Mouse (Mus musculus) hindbrain, embryonic 11.5 days (tissue): ENCODE results near the gene Zfx. TPM values are rescaled to one million over a fixed set of nuclear protein-coding genes. Genes with fewer than 3 reads are reported as not detected.

Experiments
- ATAC-seq: fragments of 200-750 bp; cut with Nextera tagmentation; 2 replicates; pipeline ENCODE4 v1.8.0; 2017; ENCODE audit warnings: mild to moderate bottlenecking, moderate TSS enrichment, moderate library complexity; ENCODE audit not compliant: low FRiP score
- DNase-seq: peaks from one replicate; pipeline ENCODE4 v3.0.0-alpha.2; 2015; ENCODE audit warnings: low spot score
- H3K27ac ChIP-seq: fragments of 300-500 bp; sonication (generic); 2 replicates; pipeline ENCODE4 v1.5.1; 2014; ENCODE audit warnings: mild to moderate bottlenecking, low read depth, low read length
- H3K27me3 ChIP-seq: fragments of 300-500 bp; sonication (generic); 2 replicates; pipeline ENCODE4 v1.6.1; 2014; ENCODE audit warnings: mild to moderate bottlenecking, low read length, moderate library complexity, mixed read lengths; ENCODE audit not compliant: control insufficient read depth, insufficient read depth
- H3K36me3 ChIP-seq: fragments of 300-500 bp; sonication (generic); 2 replicates; pipeline ENCODE4 v1.6.1; 2014; ENCODE audit warnings: mild to moderate bottlenecking, low read length, moderate library complexity, mixed read lengths; ENCODE audit not compliant: control insufficient read depth, insufficient read depth
- H3K4me1 ChIP-seq: fragments of 300-500 bp; sonication (generic); replicated peaks from 2 replicates; pipeline ENCODE4 v1.6.1; 2014; ENCODE audit warnings: low read length, mixed read lengths; ENCODE audit not compliant: control insufficient read depth, insufficient read depth
- H3K4me2 ChIP-seq: fragments of 300-500 bp; sonication (generic); replicated peaks from 2 replicates; pipeline ENCODE4 v1.6.1; 2014; ENCODE audit warnings: mild to moderate bottlenecking, low read depth, low read length
- H3K4me3 ChIP-seq: fragments of 300-500 bp; sonication (generic); 2 replicates; pipeline ENCODE4 v1.5.1; 2014; ENCODE audit warnings: low read depth, low read length
- H3K9ac ChIP-seq: fragments of 300-500 bp; sonication (generic); 2 replicates; pipeline ENCODE4 v1.6.1; 2014; ENCODE audit warnings: low read depth, low read length
- H3K9me3 ChIP-seq: fragments of 300-500 bp; sonication (generic); 2 replicates; pipeline ENCODE4 v1.6.1; 2016; ENCODE audit warnings: low read length; ENCODE audit not compliant: control insufficient read depth
- WGBS: fragments of 180-500 bp; shearing (Covaris S2); extraction: QIAGEN DNeasy Blood & Tissue Kit; methylation state at CpG from one replicate; pipeline ENCODE4 v1.1.7; 2014; 5-methylcytosine and 5-hydroxymethylcytosine counted together
- polyA plus RNA-seq: library from polyadenylated mRNA; unstranded; fragments of >200 nt; fragmentation: Nextera tagmentation; extraction: Ambion mirVana; gene quantifications from 2 replicates; pipeline ENCODE4 v1.2.1, GENCODE M21; 2014

Gene Zfx
- polyA plus RNA-seq, 1 experiment from 2014 or later, result 30.6 TPM

DNA sequence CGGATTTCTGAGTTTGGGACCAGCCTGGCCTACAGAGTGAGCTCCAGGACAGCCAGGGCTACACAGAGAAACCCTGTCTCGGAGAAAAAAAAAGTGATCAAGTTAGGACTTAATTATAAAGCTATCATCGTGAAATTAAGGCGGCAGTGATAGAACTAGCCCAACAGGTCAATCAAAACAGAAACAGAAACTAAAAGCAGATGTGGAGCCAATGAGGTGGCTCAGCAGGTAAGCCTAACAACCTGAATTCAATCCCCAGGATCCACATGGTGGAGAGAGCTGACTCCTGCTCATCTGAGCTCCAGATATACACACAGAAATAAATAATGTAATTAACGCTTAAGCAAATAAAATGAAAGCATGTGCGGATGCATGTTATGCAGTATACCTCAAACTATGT is 7.6 kb downstream of the Zfx start:
- DNase-seq, result no peak
- Histone ChIP-seq H3K27me3 (peaks cover 6% of the 10 kb centered on the region; the same call in 1 of the 2 replicates), H3K9ac (no peak overlapping the region), H3K9me3 (no peaks in the 10 kb centered on the region), H3K36me3 (no peaks in the 10 kb centered on the region), H3K4me2 (no peak overlapping the region), H3K4me3 (no peak overlapping the region), H3K27ac (no peak overlapping the region), H3K4me1 (no peaks in the 10 kb centered on the region)
- ATAC-seq, result no peak
- WGBS, result 90% methylated on average over 6 of the region's 6 CpGs

DNA sequence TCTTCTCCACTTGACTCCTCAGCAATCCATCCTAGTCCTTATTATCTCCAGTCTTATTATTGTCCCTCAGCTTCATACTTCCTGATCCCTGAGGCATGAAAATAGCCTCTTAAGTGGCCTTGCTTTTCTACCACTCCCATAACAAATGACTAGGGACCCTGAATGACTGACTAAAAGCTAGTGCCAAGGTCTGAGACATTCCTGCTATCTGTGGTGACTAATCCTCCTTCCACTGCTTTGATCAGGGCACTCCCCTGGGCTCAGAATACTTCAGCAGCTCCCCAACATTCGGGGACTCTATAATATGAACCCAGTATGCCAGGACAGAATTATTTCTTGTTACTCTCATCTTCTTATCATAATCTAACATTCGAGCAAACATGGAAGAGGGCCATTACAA is 17.5 kb downstream of the Zfx start:
- H3K27ac ChIP-seq, result no peak overlapping the region
- ATAC-seq, result no peak
- WGBS, result 81% methylated on average over 2 of the region's 2 CpGs

GRCm38 (mm10) chrX:94102938-94103337 is 20.6 kb downstream of the Zfx start:
- peaks cover 5% of the 10 kb centered on the region; the same call in 1 of the 2 replicates for H3K27me3 ChIP-seq

More for the DNA sequence above, 17.5 kb downstream of the Zfx start:
- H3K9me3 ChIP-seq, result no peaks in the 10 kb centered on the region
- no peaks in the 10 kb centered on the region for H3K36me3 ChIP-seq
- H3K4me1 ChIP-seq, result no peaks in the 10 kb centered on the region
- no peak overlapping the region for H3K4me3 ChIP-seq
- H3K4me2 ChIP-seq, result no peak overlapping the region
- H3K27me3 ChIP-seq, result peaks cover 6% of the 10 kb centered on the region; the same call in 1 of the 2 replicates
- H3K9ac ChIP-seq, result no peak overlapping the region
- no peak for DNase-seq

DNA sequence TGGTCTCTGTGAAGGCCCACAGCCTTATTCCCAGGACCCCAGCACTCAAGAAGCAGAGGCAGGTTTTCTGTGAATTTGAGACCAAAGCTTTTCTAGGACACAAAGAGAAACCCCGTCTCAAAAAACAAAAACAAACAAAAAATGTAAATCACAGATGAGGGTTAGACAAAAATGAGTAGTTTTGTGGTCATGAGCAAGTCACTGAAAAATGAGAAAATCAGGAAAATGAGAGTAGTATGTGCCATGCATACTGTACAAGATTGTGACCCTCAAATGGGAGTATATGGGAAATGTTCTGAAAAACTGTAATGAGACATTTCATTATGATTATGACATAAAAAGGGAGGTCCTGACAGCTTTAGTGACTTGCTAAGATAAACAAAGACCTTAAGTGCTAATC is 22.9 kb downstream of the Zfx start:
- H3K4me3 ChIP-seq, result no peak overlapping the region
- H3K9me3 ChIP-seq, result no peaks in the 10 kb centered on the region
- H3K9ac ChIP-seq, result no peak overlapping the region
- ATAC-seq, result no peak
- H3K27ac ChIP-seq, result no peak overlapping the region
- 78% methylated on average over 1 of the region's 1 CpGs for WGBS
- H3K4me1 ChIP-seq, result no peaks in the 10 kb centered on the region
- H3K27me3 ChIP-seq, result peaks cover 2% of the 10 kb centered on the region; the same call in 1 of the 2 replicates
- no peak for DNase-seq
- no peak overlapping the region for H3K4me2 ChIP-seq
- no peaks in the 10 kb centered on the region for H3K36me3 ChIP-seq

More at GRCm38 (mm10) chrX:94102938-94103337, 20.6 kb downstream of the Zfx start:
- no peak for DNase-seq
- no peaks in the 10 kb centered on the region for H3K4me1 ChIP-seq
- no peak overlapping the region for H3K9ac ChIP-seq
- no peak overlapping the region for H3K4me3 ChIP-seq
- no peak overlapping the region for H3K27ac ChIP-seq
- ATAC-seq, result no peak
- H3K36me3 ChIP-seq, result no peaks in the 10 kb centered on the region
- no peak overlapping the region for H3K4me2 ChIP-seq
- H3K9me3 ChIP-seq, result no peaks in the 10 kb centered on the region

DNA sequence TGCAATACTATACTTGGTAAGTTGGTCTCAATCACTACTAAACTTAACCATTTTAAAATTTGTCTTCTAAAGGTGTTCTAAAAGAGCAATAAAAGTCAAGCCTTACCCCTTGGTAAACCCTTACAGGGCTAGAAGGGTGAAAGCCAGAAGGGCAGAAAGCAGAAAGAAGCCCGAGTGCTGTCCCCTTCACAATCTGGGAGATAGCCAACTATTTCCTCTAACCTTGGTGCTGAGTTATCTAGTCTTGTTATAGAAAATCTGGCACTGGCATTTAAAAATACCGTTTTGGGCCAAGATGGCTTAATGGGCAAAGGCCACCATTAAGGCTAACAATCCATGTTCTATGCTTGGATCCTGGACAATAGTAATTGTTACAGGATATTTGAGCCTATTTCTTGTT is 32.5 kb downstream of the Zfx start:
- no peak for DNase-seq
- Histone ChIP-seq H3K4me2 (no peak overlapping the region), H3K4me3 (no peak overlapping the region), H3K9ac (no peak overlapping the region), H3K9me3 (no peaks in the 10 kb centered on the region), H3K27ac (no peak overlapping the region), H3K4me1 (no peaks in the 10 kb centered on the region), H3K27me3 (no peaks in the 10 kb centered on the region; the same call in 1 of the 2 replicates), H3K36me3 (no peaks in the 10 kb centered on the region)
- ATAC-seq, result no peak
- 88% methylated on average over 2 of the region's 2 CpGs for WGBS

- no peak overlapping the region for H3K27ac ChIP-seq
- no peak overlapping the region for H3K4me3 ChIP-seq
- 63% methylated on average over 6 of the region's 6 CpGs for WGBS
- no peaks in the 10 kb centered on the region for H3K36me3 ChIP-seq
- no peaks in the 10 kb centered on the region for H3K9me3 ChIP-seq
- no peak overlapping the region for H3K9ac ChIP-seq
- no peaks in the 10 kb centered on the region for H3K4me1 ChIP-seq
- H3K27me3 ChIP-seq, result peaks cover 6% of the 10 kb centered on the region; the same call in 1 of the 2 replicates
- no peak for ATAC-seq
- no peak overlapping the region for H3K4me2 ChIP-seq
- no peak for DNase-seq
Measured at GRCm38 (mm10) chrX:94061246-94061645, 62.3 kb downstream of the Zfx start.

- no peak for ATAC-seq
- Histone ChIP-seq H3K36me3 (no peaks in the 10 kb centered on the region), H3K27ac (no peak overlapping the region), H3K9me3 (no peaks in the 10 kb centered on the region), H3K4me2 (no peak overlapping the region), H3K27me3 (peaks cover 6% of the 10 kb centered on the region; the same call in 1 of the 2 replicates), H3K9ac (no peak overlapping the region), H3K4me3 (no peak overlapping the region), H3K4me1 (no peaks in the 10 kb centered on the region)
- no peak for DNase-seq
- WGBS, result 83% methylated on average over 8 of the region's 8 CpGs
Measured at GRCm38 (mm10) chrX:94060751-94061150, 62.8 kb downstream of the Zfx start.

DNA sequence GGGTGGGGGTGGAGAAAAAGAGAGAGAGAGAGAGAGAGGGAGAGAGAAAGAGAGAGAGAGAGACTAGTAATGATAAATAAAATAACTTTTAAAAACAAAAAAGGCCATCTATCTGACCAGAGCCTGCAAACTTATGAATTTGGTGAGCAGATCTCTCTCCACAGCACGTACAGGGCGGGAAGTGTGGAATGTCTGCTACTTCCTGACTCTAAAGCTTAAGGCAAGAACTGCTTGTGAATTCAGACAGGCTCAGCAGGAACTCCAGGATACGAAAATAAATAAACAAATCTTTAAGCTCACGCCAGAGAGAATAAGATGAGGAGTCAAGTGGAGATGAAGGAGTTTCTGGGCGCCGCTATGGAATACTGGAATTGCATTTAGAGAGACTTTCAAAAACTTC is 64.8 kb downstream of the Zfx start:
- ATAC-seq (no peak), DNase-seq (no peak)
- H3K27ac ChIP-seq, result no peak overlapping the region
- H3K9ac ChIP-seq, result no peak overlapping the region
- 30% methylated on average over 6 of the region's 6 CpGs for WGBS
- no peak overlapping the region for H3K4me2 ChIP-seq
- no peak overlapping the region for H3K4me3 ChIP-seq
- peaks cover 6% of the 10 kb centered on the region for H3K27me3 ChIP-seq
- no peaks in the 10 kb centered on the region for H3K4me1 ChIP-seq
- H3K9me3 ChIP-seq, result no peaks in the 10 kb centered on the region
- H3K36me3 ChIP-seq, result no peaks in the 10 kb centered on the region

- no peaks in the 10 kb centered on the region; the same call in 1 of the 2 replicates for H3K27me3 ChIP-seq
- H3K27ac ChIP-seq, result no peak overlapping the region
- H3K4me2 ChIP-seq, result no peak overlapping the region
- no peaks in the 10 kb centered on the region for H3K36me3 ChIP-seq
- H3K4me3 ChIP-seq, result no peak overlapping the region
- no peaks in the 10 kb centered on the region for H3K9me3 ChIP-seq
- ATAC-seq, result no peak
- H3K4me1 ChIP-seq, result no peaks in the 10 kb centered on the region
- whole genome bisulfite sequencing, result 82% methylated on average over 3 of the region's 3 CpGs
- no peak for DNase-seq
- no peak overlapping the region for H3K9ac ChIP-seq
Measured at GRCm38 (mm10) chrX:94049048-94049447, 74.5 kb downstream of the Zfx start.
